Mouse (Mus musculus) thymus, adult 18-20 months (tissue): ENCODE results near the gene Zfp91.
A peak's percentile ranks its signal among the peaks of the same experiment; 100 is the strongest.

Source experiments
- DNase-seq, 2 experiments: peaks; one replicate each; pipeline ENCODE4 v3.0.0; 2022; ENCODE audit warnings: mixed read lengths in 2 of 2

Zfp91 gene

DNA sequence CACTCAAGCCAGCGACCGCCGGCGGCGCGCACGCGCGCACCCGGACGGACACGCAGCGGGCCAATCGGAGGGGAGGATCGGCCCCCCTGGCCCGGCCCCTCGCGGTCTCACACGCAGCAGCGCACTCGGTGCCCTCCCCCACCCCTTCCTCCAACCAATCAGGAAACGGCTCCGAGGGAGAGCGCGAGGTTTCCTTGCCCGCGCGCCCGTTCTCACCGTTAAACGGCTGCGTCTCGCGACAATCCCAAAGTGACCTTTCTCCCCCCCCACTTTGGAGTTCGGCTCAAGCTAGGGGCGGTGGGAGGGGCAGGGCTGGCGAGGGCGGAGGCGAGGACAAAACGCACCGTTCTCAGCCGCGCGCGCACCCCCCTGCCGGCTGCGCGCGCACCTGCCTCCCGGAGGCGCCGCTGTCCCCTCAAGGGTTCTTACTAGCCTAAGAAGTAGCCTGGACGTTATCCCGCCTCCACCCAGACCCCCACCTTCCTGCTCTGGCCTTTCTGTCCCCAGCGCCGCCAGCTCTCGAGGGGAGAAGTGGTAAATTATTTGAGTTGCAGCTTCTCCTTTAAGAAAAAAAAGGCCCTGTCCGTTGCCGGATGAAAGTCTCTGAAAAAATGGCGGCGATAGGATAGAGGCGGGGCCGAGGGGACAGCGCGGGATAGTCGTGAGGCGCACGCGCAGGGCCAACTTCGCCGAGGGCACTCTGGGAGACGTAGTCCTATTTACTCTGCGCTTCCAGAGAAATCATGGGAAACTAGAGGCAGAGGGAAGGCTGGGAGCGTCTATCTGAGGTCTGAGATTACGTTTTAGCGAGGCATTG lies at the start of gene Zfp91, which contains the start of gene Lpxn:
Gene Zfp91, minus strand, starts transcription at position 616 of the 817 bp plus-strand sequence.
Gene Lpxn, plus strand, starts transcription at position 683 of the 817 bp plus-strand sequence.
- peak; percentile 93 for DNase-seq

DNA sequence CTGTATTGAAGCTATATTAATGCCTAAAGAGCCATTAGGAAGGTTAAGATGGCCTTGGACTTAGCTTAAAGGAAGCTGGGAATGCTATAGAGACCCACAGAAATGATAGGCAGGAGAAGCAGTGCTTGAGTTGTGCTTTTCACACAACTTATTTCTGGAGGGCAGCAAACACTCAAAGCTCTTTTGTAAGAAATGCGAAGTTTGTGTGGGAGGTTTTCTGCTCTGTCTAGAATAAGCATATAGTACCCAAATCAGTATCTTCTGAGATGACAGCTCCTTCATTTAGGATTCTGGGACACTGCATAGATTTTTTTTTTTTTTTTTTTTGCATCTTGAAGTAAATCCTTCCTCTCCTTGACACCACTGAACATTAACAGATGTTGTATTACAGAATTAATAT lies 42.6 kb upstream of the Zfp91 start:
- DNase-seq, result no peak

DNA sequence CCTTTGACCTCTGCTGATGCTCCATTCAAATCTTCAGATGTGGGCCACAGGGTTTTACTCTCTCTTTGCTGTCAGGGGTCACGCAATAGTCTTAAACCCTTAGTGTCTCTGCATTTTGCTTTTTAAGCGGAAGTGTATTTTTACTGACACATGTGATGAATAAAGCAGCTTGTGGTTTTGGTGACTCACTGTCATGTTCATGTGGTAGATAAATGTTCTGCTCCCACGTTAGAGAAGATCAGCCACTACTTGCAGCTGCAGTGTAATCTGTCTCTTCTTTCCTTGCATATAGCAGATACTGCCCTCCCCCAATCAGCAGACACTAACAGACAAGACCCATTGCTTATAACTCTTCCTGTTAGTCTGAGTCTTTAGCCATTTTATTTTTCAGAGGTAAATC lies 37.7 kb upstream of the Zfp91 start:
- DNase-seq, result peak in 1 of 2 experiments; percentile 25

DNA sequence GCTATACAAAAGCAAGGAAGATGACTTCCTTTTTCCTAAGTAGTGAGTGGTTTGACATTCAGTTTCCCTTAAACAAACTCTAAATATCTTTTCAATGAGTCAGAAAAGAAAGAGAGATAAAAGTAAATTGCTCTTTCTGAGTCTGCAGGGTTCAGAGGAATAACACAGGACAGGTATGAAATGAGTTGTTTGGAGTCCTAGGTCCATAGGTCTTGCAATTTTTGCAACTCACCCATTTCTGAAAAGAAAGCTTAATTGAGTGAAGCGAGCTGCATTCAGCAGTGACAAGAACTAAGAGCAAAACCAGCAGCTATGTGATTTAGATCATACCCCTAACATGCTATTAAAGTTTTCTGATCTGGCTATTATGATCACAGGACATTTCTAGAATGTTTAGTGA lies 35.6 kb upstream of the Zfp91 start:
- DNase-seq, result no peak

DNA sequence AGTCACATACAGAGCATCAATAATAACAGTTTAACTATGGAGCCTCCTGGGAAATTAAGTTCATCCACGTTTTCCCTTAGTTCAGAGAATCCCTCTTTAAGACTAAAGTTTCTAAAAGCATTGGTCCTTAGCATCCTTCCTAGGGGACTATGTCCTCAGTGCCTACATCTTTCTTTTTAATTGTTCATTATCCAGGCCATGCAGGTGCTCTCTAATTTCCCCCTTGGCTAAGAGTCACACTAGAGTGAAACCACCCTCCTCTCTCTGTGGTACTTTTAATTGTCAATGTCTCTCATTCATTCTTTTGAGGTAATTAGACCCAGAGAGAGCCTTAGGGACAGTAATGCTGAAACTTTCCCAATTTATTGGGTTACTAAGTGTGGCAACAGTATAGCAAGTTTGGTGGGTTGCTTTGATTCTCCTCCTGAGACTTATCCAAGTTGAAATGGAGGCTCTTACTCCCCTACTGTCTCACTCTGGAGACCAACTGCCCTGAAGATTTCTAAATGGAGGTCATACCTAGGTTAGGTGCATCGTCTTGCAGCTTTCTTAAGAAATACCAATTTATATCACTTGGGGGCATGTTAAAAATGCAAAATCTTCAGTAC lies 35.0 kb upstream of the Zfp91 start:
- DNase-seq, result no peak

DNA sequence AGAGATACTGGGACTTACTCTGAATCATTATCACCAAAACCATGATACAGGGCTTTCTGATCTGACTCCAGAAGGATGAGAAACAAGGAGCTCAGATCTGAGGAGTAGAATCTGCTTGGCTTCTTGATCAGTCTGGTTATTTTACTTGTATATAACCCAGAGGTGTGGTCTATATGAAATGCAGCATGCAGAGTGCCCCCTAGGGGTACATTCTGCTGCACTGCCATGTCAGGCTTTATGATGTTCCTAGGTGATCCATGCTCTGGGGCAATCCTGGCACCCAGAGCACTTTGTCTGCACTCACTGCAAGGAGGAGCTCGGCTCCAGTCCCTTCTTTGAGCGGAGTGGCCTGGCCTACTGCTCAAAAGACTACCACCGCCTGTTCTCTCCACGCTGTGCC lies 28.6 kb upstream of the Zfp91 start:
- peak in 1 of 2 experiments; percentile 17 for DNase-seq

DNA sequence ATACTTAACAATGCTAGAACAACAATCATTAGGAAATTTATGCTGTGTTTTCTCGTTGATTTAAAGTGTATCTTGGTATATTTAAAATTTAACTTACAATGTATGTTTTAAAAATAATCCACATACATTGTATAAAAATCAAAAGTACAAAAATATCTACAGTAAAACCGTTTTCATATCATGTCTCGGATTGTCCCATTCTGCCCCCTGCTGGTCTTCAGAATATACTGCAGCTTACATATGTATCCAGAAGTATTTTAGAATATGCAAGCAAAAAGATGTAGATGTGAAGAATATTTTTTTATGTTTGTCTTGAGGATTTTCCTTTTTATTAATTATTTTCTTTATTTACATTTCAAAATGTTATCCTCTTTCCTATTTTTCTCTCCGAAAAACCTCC lies 24.5 kb upstream of the Zfp91 start:
- no peak for DNase-seq

DNA sequence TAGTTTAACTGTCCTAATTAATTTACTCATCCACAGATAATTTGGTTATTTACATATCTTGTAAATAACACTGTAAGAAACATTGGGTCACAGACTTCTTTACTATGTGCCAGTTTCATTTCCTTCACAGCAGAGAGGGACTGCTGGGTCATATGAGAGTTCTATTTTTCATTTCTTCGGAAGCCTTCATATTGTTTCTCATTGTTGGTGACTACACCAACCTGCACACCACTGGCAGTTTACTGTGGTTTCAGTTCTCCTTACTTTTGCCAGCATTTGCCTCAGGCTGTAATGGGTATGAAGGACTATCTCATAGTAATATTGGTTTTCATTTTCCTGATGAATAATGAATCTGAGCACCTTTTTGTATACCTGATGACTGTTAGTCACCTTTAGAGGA lies 22.6 kb upstream of the Zfp91 start:
- DNase-seq, result no peak

DNA sequence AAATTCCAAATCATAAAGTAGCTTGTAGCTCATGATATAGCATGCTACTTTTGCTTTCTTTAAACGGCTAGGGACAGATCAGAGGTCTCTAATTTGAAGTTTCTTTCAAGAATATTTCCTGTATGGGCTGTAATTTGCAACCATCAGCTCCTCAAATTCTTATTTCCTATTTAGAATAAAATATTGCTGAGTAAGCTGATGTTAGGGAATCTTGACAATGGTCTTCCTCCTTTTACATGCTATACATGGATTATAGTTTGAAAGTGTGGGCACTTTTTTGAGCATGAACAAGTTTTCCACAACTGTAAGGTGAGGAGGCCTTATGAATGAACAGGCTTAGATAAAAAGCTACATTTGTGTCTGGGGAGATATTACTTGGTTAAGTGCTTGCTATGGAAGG lies 18.0 kb upstream of the Zfp91 start:
- DNase-seq, result no peak

DNA sequence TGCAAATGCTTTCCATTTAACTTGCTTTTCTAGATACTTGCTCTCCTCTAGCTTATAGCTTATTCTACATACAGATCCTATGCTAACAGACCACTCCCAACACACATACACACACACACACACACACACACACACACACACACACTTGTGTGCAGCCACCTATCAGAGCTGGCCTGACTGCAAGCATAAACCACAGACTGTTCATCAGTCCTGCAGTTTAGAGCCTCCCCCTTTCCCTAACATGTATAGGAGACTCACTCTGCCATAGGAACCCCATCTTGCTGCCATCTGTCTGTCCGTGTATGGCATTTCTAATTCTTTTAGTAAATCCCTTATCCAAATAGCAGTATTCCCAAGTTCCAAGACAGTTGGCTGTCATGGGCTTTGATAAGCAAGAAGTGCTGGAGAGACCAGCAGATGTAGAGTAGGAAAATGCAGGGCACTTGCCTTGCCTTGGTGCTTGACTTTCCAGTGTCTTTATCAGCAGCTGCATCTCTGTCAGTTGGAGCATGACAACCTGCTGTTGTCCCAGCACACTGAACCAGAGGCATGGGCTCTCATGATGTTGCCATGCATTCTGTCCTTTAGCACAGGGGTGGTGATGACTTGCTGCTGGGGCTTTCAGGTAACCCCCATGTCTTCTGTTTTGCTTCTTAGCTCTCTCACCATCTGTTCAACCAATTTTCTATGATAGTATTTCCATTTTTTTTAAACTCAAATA lies 16.9 kb upstream of the Zfp91 start:
- DNase-seq, result no peak

DNA sequence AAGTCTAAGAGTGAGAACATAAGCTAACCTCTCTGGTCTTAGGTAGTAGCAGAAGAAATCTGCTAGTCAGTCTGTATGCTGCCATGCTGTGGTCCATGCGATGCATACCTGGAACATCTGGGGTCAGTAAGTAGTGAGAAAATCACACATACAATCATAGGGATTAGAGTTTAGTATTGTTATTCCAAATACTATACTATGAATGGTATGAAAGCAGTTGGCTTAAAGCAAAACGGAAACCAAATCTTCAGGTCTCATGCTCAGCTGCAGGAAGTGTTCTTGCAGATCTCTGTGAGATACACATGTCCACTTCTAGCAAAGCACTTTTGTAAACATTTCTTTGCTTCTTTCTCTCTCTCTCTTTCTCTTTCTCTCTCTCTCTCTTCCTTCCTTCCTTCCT lies 10.3 kb upstream of the Zfp91 start:
- no peak for DNase-seq

DNA sequence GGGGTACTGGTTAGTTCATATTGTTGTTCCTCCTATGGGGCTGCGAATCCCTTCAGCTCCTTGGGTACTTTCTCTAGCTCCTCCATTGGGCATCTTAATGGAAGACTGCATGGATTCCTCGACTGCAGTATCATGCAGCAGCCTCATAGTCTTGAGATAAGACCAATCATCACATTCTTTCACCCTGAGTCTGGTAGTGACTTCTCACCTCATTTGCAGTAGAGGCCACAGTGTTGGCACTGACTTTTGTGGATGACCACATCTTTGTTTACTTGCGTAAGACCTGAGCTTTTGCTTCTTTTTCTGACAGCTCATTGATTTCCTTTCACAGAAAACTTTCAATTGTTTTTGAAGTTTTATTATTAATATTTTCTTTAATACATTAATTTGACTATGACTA lies 9.8 kb upstream of the Zfp91 start:
- no peak for DNase-seq

DNA sequence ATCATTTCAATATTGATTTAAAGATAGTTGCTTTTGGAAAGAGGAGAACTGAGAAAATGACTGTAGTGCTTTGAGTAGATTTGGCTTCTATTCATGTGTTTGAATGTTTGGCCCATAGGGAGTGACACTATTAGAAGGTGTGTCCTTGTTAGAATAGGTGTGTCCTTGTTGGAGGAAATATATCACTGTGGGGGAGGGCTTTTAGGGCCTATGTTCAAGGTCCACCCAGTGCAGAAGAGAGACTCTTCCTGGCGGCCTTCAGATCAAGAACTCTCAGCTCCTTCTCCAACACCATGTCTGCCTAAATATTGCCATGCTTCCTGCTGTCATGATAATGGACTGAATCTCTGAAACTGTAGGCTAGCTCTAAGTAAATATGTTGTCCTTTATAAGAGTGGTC lies 8.3 kb upstream of the Zfp91 start:
- DNase-seq, result no peak

DNA sequence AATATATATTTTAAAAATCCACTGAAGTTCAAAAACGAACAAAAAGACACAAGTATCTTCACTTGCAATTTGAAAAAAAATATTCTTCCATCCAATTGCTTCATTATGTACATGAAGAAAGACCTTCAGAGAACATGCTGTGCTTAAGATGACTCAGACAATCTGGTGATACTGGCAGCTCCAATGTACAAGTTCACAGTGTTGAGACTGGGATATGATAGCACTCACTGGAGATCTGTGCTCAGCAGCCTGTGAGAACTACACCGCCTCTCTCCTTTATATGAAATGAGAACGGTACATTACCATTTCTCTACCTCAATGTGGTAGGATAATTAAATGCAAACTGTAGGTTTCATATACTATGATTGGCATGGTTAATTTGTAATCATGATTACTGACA lies 6.9 kb upstream of the Zfp91 start:
- no peak for DNase-seq

DNA sequence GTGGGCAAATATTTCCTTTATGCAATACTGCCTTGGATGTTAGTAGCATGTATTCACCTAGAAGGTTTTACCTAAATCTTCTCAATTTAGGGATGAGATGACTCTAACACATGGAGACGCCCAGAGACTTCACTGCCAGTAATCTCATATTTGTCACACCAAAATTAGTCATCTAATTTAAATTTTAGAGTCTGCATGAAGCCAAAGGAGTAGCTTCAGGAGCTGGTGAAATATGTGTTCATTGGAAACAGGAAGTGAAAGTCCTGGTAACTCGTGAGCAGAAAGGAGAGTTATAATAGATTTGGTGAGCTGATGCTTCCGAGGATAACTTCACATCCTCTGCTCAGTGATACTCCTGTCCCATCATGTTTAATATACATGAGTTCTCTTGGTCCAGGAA lies 5.1 kb upstream of the Zfp91 start:
- no peak for DNase-seq

DNA sequence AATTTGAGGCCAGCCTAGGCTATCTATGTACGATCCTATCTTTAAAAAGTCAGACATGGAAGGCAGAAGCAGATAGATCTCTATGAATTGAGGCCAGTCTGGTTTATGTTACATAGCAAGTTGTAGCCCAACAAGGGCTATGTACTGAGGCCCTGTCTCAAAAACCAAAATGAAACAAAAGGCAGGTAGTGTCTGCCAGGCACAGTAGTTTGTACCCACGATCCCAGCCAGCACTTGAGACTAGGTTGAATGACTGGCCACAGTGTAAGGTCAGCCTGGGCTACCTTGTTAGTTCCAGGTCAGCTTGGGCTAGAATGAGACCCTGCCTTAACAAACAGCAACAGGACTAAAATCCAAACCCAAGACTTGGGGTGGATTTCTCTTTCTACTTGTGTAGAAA lies 4.7 kb upstream of the Zfp91 start:
- no peak for DNase-seq

DNA sequence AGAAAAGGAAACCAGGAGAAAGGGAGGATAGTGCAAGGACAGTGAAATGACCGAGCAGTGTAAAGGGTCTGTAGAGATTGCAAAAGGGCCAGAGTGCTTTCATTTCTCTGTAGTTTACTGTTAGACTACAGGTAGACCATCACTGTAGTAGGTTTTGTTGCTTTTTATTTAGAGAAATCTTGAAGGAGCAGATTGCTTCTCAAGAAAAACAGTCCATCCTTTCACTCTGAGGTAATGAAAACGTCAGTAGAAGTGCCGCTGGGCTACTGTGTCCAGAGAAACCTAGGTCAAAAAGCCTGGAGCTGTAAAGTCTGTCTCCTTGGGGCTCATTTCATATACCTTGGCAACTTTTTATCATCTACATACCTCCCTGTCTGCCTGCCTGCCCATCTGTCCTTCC lies 3.2 kb upstream of the Zfp91 start:
- no peak for DNase-seq

DNA sequence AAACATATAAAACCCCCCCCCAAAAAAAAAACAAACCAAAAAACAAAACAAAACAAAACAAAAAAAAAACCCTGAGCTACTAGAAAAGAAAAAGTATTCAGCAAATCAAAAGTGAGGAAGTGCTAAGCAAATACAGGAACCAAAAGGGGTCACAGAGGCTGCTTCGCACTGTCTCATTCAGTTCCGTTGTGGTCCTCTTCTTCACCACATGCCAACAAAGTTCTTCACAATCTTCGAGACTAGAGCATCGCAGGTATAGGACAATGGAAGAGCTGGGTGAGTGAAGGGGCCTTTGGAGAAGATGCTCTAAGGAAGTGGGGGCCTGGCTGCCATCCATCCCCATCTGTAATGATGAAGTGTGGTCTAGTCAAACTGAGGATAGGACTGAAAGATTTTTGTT lies 2.5 kb upstream of the Zfp91 start:
- DNase-seq, result peak in 1 of 2 experiments; percentile 38

DNA sequence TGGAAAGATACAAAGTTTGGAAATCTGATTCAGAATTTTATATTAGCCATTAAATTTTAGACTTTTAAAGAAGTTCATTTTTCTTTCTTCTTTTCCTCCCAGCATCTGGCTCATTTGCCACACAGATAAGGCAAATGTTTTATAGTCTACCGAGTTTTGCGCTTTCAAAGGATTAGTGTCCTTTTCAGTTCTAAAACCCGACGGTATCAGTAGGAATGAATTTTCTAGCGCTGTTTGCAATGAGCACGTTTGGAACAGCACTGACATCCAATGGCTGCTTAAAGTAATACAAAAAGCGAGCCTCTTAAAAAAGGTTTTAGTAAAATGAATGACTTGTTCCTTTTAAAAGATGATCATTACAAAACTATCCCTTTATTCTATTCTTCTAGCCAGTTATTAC lies 1.1 kb upstream of the Zfp91 start:
- no peak for DNase-seq

DNA sequence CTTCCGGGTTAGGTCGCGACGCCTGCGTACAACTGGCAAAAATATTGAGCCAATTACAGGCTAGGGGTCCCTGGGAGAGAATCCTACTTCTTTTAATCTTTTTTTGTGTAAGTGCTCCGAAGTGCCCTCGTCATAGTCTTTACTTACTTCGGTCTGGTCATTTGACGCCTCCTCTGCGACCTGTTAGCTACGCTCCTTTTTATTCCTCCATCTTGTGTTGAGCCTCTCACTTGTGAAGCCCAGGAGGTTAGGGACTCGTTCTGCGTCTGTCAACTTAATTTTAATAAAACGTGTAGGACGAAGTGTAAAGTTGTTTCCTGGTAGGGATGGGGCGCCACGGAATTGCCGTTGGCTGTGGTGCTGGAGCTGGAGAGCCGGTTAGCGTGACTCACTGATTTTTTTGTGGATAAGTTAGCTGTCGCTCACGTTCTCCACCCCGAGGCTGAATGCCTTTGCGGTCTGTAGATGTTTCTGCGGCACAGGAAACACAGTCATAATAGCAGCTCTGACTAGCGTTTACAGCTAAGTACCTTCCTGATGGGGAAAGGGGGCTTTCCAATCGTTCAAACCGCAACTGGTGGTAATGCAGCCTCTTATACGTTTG lies 504 bp upstream of the Zfp91 start:
- DNase-seq, result peak; percentile 59 to 79

DNA sequence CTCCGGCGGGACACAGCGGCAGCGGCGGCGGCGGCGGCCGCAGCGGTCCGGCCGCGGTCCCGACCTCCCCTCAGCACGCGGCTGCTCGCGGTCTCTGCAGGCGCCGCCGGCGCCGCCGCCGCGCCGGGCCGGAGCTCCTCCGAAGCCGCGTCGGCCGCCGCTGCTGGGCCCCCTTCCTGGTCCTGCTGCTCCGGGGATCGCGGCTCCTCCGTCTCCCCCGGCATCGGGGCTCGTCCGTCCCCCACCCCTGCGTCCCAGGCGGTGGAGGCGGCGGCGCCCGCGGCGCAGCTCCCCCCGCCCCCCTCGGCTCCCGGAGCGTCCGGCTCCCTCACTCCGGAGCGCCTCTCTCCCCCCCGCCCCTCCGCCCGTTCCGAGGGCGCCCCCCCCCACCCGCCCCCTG lies 816 bp downstream of the Zfp91 start:
- no peak for DNase-seq

DNA sequence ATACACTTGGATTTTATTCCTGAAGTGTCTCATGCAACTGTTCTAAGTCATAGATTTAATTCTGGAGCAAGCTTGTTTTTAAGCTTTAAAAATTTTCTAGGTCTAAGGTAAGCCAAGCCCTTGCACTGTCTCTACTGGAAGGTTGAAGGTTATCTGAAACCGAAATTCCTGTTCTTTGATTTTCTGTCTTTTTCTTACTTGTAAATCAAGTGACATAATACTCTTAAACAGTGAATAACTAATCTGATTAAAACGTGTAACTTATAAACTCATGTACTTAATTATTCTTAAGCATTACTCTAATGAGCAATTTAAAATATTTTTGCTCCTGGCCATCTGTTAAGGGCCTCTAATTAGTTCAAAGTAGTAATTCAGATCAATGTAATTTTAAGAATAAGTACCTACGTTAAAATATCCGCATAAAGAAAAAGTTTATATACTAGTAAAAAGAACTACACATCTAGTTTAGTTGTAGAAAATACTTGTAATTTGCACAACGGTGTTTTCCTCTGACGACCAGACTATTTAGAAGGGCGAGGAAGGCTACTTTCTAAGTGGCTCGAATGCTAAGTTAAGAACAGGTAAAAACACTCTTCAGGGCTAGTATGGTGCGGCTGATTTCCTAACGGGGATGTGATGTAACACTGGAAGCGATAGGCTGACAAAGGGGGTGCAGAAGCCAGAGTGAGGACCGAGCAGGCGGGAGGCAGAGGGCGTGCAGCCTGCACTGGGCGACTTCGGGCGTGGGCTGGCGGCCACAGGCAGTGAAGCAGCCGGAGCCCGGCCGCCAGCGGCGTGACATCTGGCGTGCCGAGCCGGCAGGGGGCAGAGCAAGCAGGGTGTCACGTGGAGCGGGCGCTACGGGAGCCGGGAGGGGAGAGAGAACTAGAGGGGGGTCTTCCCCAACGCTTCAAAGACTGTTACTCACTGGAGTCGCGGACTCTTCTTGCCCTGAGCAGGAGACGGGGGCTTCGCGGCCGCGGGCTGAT lies 1.6 kb downstream of the Zfp91 start:
- peak; percentile 87 to 90 for DNase-seq
